Mouse (Mus musculus) limb, embryonic 10.5 days (tissue): ENCODE measurements around the gene Actn4. TPM values are rescaled to one million over a fixed set of nuclear protein-coding genes. Genes with fewer than 3 reads are reported as not detected.
A peak's percentile ranks its signal among the peaks of the same experiment; 100 is the strongest.

Experiments used
- DNase-seq: peaks from one replicate; pipeline ENCODE4 v3.0.0-alpha.2; 2017; ENCODE audit warnings: low spot score
- H3K27ac ChIP-seq: fragments of 300-500 bp; sonication (generic); 2 replicates; pipeline ENCODE4 v1.5.1; 2016; ENCODE audit warnings: mild to moderate bottlenecking
- H3K27me3 ChIP-seq: fragments of 300-500 bp; sonication (generic); 2 replicates; pipeline ENCODE4 v1.6.1; 2016; ENCODE audit warnings: low read depth, mild to moderate bottlenecking; ENCODE audit not compliant: poor library complexity, severe bottlenecking
- H3K36me3 ChIP-seq: fragments of 300-500 bp; sonication (generic); 2 replicates; pipeline ENCODE4 v1.6.1; 2016; ENCODE audit warnings: mild to moderate bottlenecking, moderate library complexity
- H3K4me1 ChIP-seq: fragments of 300-500 bp; sonication (generic); 2 replicates; pipeline ENCODE4 v1.6.1; 2016
- H3K4me3 ChIP-seq: fragments of 300-500 bp; sonication (generic); 2 replicates; pipeline ENCODE4 v1.5.1; 2016; ENCODE audit warnings: mild to moderate bottlenecking, moderate library complexity
- H3K9me3 ChIP-seq: fragments of 300-500 bp; sonication (generic); replicated peaks from 2 replicates; pipeline ENCODE4 v1.6.1; 2016; ENCODE audit warnings: mild to moderate bottlenecking
- WGBS: fragments of 180-500 bp; shearing (Covaris S2); methylation state at CpG from one replicate; pipeline ENCODE4 v1.1.7; 2016; 5-methylcytosine and 5-hydroxymethylcytosine counted together
- polyA plus RNA-seq: library from polyadenylated mRNA; unstranded; fragments of >200 nt; fragmentation: Nextera tagmentation; extraction: Ambion mirVana; gene quantifications from 2 replicates; pipeline ENCODE4 v1.2.1, GENCODE M21; 2016

The Actn4 gene
- polyA plus RNA-seq, 1 experiment from 2014 or later = 285 TPM

DNA sequence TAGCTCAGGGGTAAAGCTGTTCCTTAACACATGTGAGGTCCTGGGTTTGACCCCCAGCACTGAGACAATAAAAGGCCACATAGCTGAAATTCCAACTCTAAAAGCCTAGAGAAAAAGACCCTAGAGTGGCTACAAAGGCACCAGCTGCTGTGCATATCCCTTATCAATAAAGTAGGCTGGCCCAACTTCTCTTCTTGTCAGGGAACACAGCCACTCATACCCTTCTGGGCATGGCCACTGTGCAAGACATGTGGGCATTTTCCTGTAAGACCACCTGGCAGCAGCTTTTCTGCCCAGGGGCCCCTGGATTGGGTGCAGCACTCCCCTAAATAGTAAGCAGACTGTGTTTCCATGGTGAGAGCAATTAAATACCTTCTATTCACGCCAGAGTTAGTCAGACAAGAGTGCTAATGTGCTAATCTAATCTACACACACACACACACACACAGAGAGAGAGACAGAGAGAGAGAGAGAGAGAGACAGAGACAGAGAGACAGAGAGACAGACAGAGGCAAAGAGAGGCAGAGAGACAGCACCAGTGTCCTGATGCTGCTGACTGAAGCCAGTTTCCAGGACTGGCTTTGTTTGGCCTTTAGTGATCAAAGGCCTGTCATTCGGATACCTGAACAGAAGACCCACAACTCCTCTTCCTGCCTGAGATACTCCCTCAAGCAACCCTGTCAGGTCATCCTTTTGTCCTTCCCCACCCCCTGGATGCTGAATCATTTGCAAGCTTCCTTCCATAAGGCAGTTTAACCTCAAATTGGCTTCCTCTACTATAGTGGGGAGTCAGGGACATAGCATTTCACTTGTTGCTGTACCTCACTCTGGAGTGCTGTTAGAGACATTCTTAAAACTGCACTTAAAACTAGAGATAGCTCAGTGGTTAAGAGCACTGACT, 8.4 kb downstream of the Actn4 start:
- peaks cover 64% of the 10 kb centered on the region for H3K36me3 ChIP-seq
- peak overlapping the region; percentile 31 for H3K4me3 ChIP-seq
- peak overlapping the region; percentile 84 for H3K27ac ChIP-seq
- 22% methylated on average over 2 of the region's 2 CpGs for WGBS
- DNase-seq = peak; percentile 50
- no peaks in the 10 kb centered on the region for H3K9me3 ChIP-seq
- H3K4me1 ChIP-seq = peaks cover 83% of the 10 kb centered on the region
- H3K27me3 ChIP-seq = no peaks in the 10 kb centered on the region

DNA sequence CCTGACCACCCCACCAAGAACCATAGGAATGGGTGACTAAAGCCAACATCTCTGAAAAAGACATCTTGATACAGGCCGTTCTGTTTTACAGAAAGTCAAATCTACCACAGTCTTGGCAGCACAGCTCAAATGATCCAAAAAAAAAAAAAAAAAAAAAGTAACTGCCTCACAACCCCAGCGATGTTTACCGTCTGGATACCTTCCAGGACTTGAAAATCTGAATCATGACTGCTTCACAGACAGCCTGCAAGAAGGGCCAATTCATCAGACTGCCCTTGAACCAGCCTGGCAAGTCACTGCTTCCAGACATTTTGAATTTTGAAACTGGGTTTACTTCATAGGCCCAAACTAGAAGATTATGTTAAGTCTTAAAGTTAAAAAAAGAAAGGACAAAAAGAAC, 9.4 kb downstream of the Actn4 start:
- Histone ChIP-seq H3K4me1 (peaks cover 85% of the 10 kb centered on the region), H3K27ac (peak overlapping the region; percentile 84), H3K36me3 (peaks cover 69% of the 10 kb centered on the region), H3K9me3 (no peaks in the 10 kb centered on the region), H3K27me3 (no peaks in the 10 kb centered on the region), H3K4me3 (no peak overlapping the region)
- 56% methylated on average over 3 of the region's 3 CpGs for WGBS
- no peak for DNase-seq

DNA sequence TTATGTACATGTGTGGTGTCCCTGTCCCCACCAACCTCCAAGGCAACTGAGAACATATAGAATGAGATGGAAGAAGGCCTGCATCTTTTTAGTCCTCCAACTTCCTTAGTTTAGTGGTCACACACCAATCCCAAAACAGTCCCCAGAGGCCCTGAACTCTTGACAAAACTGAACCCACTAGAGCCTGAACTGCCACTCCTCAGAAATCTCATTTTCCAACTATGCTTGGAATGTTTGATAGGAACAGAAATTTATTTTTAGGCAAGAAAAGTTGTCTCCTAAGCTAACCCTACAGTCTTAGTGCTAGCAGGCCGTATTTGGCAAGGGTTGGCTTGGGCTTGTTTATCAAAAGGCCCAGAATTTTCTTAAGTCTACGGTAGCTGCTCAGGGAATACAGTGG, 10.4 kb downstream of the Actn4 start:
- Histone ChIP-seq H3K27me3 (no peaks in the 10 kb centered on the region), H3K9me3 (no peaks in the 10 kb centered on the region), H3K36me3 (peaks cover 67% of the 10 kb centered on the region), H3K4me3 (no peak overlapping the region), H3K27ac (peak overlapping the region; percentile 84; the same call in 1 of the 2 replicates), H3K4me1 (peaks cover 88% of the 10 kb centered on the region)
- no peak for DNase-seq
- 94% methylated on average over 2 of the region's 2 CpGs for WGBS

DNA sequence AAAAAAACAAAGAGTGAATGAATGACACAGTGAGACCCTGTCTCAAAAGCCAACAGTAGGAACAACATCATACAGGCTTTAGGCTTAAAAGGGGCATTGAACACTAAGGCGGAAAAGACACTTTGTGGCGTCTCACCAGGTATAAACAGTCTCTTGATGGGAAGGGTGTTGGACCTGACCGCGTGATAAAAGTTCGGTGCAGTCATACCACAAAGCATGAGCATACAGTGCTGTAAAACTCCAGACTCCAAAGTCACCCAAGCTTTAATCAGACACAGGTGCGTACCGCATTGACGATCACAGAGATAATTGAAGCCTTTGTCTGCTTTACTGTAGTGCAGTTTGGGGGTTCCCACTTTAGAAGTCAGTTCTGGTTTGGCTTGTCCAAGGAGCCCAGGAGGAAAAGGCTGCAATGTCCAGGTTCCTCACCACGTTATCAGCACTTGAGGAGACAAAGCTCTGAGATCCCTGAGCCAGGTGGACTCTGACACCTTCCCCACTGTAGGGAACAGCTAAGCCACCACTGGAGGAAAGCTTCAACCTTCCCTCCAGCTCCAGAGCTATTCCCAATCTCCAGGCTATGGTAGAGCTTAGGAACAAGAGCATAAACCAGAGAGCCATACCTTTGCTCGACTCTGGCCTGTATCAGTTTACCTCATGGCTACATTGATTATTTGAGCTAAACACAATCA, 11.6 kb downstream of the Actn4 start:
- H3K27ac ChIP-seq = peak overlapping the region; percentile 67

DNA sequence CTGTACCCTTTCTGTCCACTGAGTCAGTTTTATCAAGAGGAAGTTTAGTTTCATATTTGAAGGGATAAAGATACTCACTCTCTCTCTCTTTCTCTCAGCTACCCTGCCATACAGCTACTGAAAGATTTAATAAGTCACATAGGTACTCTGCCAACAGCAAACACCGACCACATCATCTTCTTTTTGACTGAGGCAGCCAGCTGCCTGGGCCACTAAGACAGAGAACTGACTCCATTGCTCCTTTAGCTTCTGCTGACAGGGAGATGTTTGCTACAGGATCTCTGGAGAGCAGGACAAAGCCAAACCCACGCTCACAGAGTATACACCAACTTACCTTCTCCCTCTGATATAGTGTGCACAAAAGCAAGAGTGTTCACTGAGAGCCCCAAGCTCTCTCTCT, 12.8 kb downstream of the Actn4 start:
- Histone ChIP-seq H3K36me3 (peaks cover 44% of the 10 kb centered on the region), H3K4me3 (no peak overlapping the region), H3K27ac (peak overlapping the region; percentile 88), H3K4me1 (peaks cover 99% of the 10 kb centered on the region), H3K9me3 (no peaks in the 10 kb centered on the region), H3K27me3 (no peaks in the 10 kb centered on the region)
- DNase-seq = no peak
- 80% methylated on average over 2 of the region's 2 CpGs for WGBS

More for the DNA sequence above, 11.6 kb downstream of the Actn4 start:
- no peak for DNase-seq
- Histone ChIP-seq H3K4me3 (no peak overlapping the region), H3K27me3 (no peaks in the 10 kb centered on the region), H3K4me1 (peaks cover 97% of the 10 kb centered on the region), H3K9me3 (no peaks in the 10 kb centered on the region), H3K36me3 (peaks cover 56% of the 10 kb centered on the region)
- WGBS = 89% methylated on average over 10 of the region's 10 CpGs

DNA sequence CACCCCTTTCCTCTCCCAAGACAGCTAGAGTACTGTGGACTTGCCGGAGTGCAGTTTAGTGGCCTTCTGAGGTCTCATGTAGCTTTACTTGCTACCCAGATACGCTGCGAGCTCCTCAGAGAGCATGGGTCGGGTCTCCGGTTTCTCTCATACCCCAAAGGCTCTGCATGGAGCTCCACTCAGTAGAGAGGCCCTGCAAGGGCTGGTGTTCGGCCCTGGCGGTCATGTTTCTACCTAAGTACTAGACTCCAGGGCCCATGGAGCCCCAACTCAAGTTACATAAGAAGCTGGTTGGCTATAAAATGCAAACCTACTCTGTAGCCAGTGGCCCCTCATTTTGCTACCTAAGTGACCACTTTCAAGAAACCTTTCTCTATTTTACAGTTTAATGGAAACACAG, 13.4 kb downstream of the Actn4 start:
- 90% methylated on average over 7 of the region's 7 CpGs for WGBS
- no peak overlapping the region; the same call in 1 of the 2 replicates for H3K4me3 ChIP-seq

DNA sequence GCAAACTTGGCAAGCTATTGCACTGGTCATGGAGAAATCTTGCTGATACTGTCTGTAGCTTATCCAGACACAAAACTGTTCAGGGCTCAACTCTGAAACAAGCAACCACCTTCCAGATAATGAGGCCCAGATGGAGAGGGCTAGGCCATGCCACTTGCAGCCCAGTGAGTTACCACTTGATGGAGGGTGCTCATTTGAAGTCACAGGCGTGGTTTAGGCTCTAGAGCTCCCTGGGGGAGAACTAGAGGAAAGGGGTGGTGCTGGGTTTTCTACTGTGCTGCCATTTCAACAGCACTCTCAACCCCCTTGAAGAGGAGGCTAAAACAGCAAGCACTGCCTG, 15.9 kb downstream of the Actn4 start:
- 0% methylated on average over 1 of the region's 1 CpGs for WGBS
- Histone ChIP-seq H3K4me1 (peaks cover 87% of the 10 kb centered on the region), H3K36me3 (peaks cover 56% of the 10 kb centered on the region), H3K27me3 (no peaks in the 10 kb centered on the region), H3K4me3 (peak overlapping the region; percentile 20), H3K9me3 (no peaks in the 10 kb centered on the region), H3K27ac (peak overlapping the region; percentile 88)
- peak; percentile 64 for DNase-seq

More for the DNA sequence above, 13.4 kb downstream of the Actn4 start:
- peaks cover 97% of the 10 kb centered on the region for H3K4me1 ChIP-seq
- no peak for DNase-seq
- no peaks in the 10 kb centered on the region for H3K9me3 ChIP-seq
- H3K36me3 ChIP-seq = peaks cover 42% of the 10 kb centered on the region
- peak overlapping the region; percentile 88 for H3K27ac ChIP-seq
- H3K27me3 ChIP-seq = no peaks in the 10 kb centered on the region

DNA sequence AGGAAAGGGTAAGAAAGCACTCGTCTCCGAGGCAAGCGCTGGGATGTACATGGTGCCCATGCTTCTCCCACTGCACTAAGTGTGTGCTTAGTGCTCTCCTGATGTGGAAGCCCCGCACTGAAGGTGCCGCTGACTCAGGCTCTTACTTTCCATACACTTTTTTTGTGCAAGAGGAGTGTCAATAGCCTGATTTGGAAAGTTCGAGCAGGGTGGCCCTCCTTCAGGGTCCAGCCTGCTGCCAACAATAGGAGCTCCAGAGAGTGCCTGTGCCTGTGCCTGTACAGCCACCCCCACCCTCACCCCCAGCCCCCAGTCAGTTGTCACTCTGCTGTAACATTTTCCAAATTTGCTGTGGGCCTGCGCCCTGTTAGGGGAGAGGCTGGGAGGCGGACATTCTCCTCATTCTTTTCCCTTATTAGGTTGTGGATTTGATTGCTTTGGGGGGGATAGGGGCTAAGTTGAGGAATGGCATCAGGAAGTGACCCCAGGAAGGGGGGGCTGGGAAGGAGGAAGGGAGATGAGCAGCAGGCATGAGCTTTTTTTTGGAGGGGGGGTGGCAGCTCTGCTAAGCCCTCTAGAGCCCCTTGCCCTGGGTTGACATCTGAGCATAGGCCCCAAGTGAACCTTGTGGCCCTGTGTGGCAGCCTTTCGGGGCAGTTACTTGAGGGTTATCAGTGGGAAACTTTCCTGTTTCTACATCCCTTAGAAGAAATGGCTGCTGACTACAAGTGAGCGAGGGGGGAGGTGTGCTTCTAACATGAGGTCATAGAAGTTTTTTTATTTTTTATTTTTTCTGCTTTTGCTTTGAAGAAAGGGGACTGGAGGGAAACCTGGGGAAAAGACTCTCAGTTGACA, 16.5 kb downstream of the Actn4 start:
- Histone ChIP-seq H3K36me3 (peaks cover 56% of the 10 kb centered on the region), H3K4me3 (peak overlapping the region; percentile 20), H3K9me3 (no peaks in the 10 kb centered on the region), H3K27ac (peak overlapping the region; percentile 88), H3K4me1 (peaks cover 85% of the 10 kb centered on the region), H3K27me3 (no peaks in the 10 kb centered on the region)
- DNase-seq = peak; percentile 73
- WGBS = 10% methylated on average over 10 of the region's 10 CpGs

DNA sequence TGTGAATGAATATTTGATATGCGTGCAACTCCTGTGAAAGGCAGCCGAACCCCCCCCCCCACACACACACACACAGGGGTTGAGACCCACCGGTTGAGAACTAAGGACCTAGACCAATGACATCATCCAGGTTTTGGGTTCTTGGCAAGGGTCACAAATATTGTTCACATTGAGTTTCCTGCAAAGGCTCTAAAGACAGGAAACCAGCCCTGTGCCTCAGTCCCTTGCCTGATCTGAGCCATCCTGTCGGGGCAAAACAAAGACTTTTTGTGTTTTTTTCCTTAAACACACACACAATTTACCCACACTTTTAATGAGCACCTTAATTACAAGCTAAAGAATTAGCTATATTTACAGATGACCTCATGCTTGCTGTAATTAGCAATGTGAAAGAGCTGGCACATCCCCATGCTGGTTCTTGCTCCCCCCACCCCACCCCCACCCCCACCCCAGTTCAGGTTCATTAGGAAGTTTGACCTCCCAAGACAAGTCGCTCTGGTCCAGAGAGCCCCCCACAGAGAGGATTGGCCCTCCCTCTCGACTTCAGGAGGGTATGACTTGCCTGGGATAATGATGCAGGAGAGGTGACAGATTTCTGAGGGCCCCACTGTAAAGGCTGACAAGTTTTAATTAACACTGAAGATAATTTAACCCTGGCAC, 17.3 kb downstream of the Actn4 start:
- DNase-seq = no peak
- peaks cover 56% of the 10 kb centered on the region for H3K36me3 ChIP-seq
- peak overlapping the region; percentile 20 for H3K4me3 ChIP-seq

DNA sequence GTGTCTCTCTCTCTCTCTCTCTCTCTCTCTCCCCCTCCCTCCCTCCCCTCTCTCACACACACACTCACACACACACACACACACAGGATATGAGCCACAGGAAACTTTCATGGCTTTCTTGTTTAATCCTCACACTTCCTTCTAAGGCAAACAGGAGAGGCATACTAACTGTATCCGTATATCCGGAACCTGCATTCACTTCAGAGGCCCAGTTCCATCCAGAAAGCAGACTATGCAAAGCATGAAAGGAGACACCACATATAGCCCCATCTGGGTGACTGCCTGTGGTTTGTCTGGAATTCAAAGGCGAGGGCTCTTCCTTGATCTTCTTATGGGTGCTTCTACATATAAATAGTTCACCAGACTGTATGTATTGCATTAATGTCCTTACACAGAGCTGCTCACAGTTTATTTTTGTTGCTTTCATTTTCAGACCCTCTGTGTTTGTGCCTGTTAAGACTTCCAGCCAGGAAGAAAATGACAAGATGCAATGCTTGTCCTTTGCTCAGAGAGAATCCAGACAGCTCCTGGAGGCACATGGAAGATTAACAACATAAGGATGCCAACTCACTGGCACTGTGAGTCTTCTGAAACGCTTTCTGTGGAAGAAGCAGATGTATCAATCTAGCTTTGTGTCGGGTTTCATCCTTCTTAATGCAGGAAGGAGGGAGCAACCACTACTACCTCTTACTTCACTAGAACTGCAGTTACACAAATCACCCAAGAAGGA, 18.5 kb downstream of the Actn4 start:
- Histone ChIP-seq H3K27me3 (no peaks in the 10 kb centered on the region), H3K4me3 (no peak overlapping the region), H3K27ac (peak overlapping the region; percentile 54), H3K36me3 (peaks cover 50% of the 10 kb centered on the region), H3K9me3 (no peaks in the 10 kb centered on the region), H3K4me1 (peaks cover 84% of the 10 kb centered on the region)
- no peak for DNase-seq
- WGBS = 63% methylated on average over 5 of the region's 5 CpGs

More for the DNA sequence above, 17.3 kb downstream of the Actn4 start:
- peaks cover 85% of the 10 kb centered on the region for H3K4me1 ChIP-seq
- WGBS = 41% methylated on average over 6 of the region's 6 CpGs
- no peaks in the 10 kb centered on the region for H3K27me3 ChIP-seq
- H3K9me3 ChIP-seq = no peaks in the 10 kb centered on the region
- peak overlapping the region; percentile 88 for H3K27ac ChIP-seq

DNA sequence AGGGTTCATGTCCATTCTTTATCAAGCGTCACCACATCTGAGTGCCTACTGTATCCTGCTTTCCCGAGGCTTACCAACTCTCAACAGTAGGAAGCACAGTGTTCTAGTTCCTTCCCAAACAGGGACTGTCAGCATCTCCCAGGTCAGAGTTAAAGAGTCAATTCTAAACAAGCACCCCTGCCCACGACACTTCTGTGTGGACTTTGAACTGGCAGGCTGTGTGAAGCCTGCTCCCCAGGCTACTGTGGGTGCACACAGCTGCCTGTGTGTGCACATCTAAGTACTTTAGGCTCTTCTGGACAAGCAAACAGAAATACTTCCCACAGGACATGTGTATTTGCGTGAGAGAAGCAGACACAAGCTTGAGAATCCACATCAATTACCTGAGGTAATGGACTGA, 20.6 kb downstream of the Actn4 start:
- Histone ChIP-seq H3K27ac (0 out of 2 replicates have a peak overlapping the region, but pooled peaks have one; percentile 34), H3K9me3 (no peaks in the 10 kb centered on the region), H3K27me3 (no peaks in the 10 kb centered on the region), H3K4me3 (no peak overlapping the region), H3K36me3 (peaks cover 60% of the 10 kb centered on the region), H3K4me1 (peaks cover 77% of the 10 kb centered on the region)
- WGBS = 82% methylated on average over 4 of the region's 4 CpGs
- DNase-seq = no peak
